Mouse (Mus musculus): Measurements from ENCODE around the gene 4930442H23Rik. TPM values are rescaled to one million over a fixed set of nuclear protein-coding genes. Genes with fewer than 3 reads are reported as not detected.
"Not testable (repeated sequence)": the region's sequence is repeated elsewhere in the genome, so short reads cannot be mapped to it uniquely, and the experiment has no call there.

The 4930442H23Rik gene
- polyA plus RNA-seq, 1 experiment from 2014 or later: not detected

GRCm38 (mm10) chr10:81175936-81176465 lies 7.6 kb downstream of the 4930442H23Rik start:
- H3K9ac ChIP-seq (ENCODE audit: low read length): peak overlapping the region; percentile 55; the same call in 1 of the 2 replicates
- H3K27me3 ChIP-seq (ENCODE audit: control insufficient read depth, insufficient read depth, low read length): no peaks in the 10 kb centered on the region
- peak; percentile 12 for ATAC-seq (ENCODE audit: insufficient read depth, low FRiP score)
- no peaks in the 10 kb centered on the region for H3K9me3 ChIP-seq (replicated peaks; ENCODE audit: control insufficient read depth, low read length)
- H3K4me1 ChIP-seq (ENCODE audit: control insufficient read depth, insufficient read depth, low read length): peaks cover 49% of the 10 kb centered on the region
- H3K4me2 ChIP-seq (ENCODE audit: low read depth, low read length): peak overlapping the region; percentile 52
- peak overlapping the region; percentile 99 for H3K4me3 ChIP-seq (replicated peaks; ENCODE audit: low read length)
- peaks cover 29% of the 10 kb centered on the region for H3K36me3 ChIP-seq (ENCODE audit: control insufficient read depth, insufficient read depth, low read length)
- H3K27ac ChIP-seq (ENCODE audit: low read length): peak overlapping the region; percentile 73
- 1% methylated on average over 13 of the region's 13 CpGs for whole genome bisulfite sequencing

DNA sequence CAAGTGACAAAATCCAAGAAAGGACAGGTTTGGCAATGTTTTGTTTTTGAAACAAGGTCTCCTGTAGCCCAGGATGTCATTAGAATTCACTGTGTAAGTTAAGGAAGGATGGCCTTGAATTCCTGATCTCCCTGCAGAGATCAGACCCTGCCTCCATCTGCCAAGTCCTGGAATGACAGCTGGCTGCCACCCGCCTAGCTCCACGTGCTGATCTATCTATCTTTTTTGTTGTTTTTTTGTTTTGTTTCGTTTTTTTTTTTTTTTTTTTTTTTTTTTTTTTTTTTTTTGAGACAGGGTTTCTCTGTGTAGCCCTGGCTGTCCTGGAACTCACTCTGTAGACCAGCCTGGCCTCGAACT lies 8.3 kb downstream of the 4930442H23Rik start:
- H3K9ac ChIP-seq (ENCODE audit: low read length): peak overlapping the region; percentile 66; the same call in 1 of the 2 replicates
- peak overlapping the region; percentile 52 for H3K4me2 ChIP-seq (ENCODE audit: low read depth, low read length)
- H3K27me3 ChIP-seq (ENCODE audit: control insufficient read depth, insufficient read depth, low read length); ATAC-seq (ENCODE audit: insufficient read depth, low FRiP score); H3K9me3 ChIP-seq (replicated peaks; ENCODE audit: control insufficient read depth, low read length): not testable (repeated sequence)
- H3K27ac ChIP-seq (ENCODE audit: low read length): peak overlapping the region; percentile 61
- H3K4me3 ChIP-seq (replicated peaks; ENCODE audit: low read length): peak overlapping the region; percentile 36; the same call in 1 of the 2 replicates
- peaks cover 48% of the 10 kb centered on the region for H3K4me1 ChIP-seq (ENCODE audit: control insufficient read depth, insufficient read depth, low read length)
- 7% methylated on average over 4 of the region's 4 CpGs for WGBS
- H3K36me3 ChIP-seq (ENCODE audit: control insufficient read depth, insufficient read depth, low read length): peaks cover 23% of the 10 kb centered on the region

- WGBS: 4% methylated on average over 29 of the region's 29 CpGs
- ATAC-seq (ENCODE audit: insufficient read depth, low FRiP score): peak; percentile 43; the same call in 1 of the 2 replicates
- Histone ChIP-seq H3K4me1 (ENCODE audit: control insufficient read depth, insufficient read depth, low read length) (peaks cover 46% of the 10 kb centered on the region), H3K9me3 (replicated peaks; ENCODE audit: control insufficient read depth, low read length) (no peaks in the 10 kb centered on the region), H3K27me3 (ENCODE audit: control insufficient read depth, insufficient read depth, low read length) (no peaks in the 10 kb centered on the region), H3K27ac (ENCODE audit: low read length) (peak overlapping the region; percentile 61), H3K9ac (ENCODE audit: low read length) (peak overlapping the region; percentile 66), H3K4me3 (replicated peaks; ENCODE audit: low read length) (peak overlapping the region; percentile 36), H3K36me3 (ENCODE audit: control insufficient read depth, insufficient read depth, low read length) (peaks cover 17% of the 10 kb centered on the region), H3K4me2 (ENCODE audit: low read depth, low read length) (peak overlapping the region; percentile 52)
Measured at GRCm38 (mm10) chr10:81174617-81175344, 8.9 kb downstream of the 4930442H23Rik start.

DNA sequence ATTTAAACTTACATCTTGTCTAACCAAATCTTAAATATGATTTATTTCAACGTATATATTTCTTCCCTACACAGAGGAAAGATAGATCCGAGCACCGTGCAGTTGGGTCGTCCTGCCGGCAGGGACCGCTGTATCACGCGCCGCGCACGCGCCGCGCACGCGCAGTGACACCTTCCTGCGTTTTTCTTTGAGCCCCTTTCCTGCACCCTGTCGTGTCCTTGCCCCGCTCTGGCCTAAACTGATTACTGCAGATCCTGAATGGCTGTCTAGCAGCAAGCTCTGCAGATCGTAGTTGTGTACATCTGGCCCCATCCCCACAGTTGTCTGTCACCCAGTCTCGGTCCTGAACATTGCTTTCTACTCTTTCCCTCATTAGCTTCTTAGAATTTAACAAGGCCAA lies 10.5 kb downstream of the 4930442H23Rik start:
- H3K27me3 ChIP-seq (ENCODE audit: control insufficient read depth, insufficient read depth, low read length): no peaks in the 10 kb centered on the region
- no peaks in the 10 kb centered on the region for H3K9me3 ChIP-seq (replicated peaks; ENCODE audit: control insufficient read depth, low read length)
- peaks cover under 1% of the 10 kb centered on the region; the same call in 1 of the 2 replicates for H3K36me3 ChIP-seq (ENCODE audit: control insufficient read depth, insufficient read depth, low read length)
- peaks cover 42% of the 10 kb centered on the region for H3K4me1 ChIP-seq (ENCODE audit: control insufficient read depth, insufficient read depth, low read length)
- peak overlapping the region; percentile 75 for H3K9ac ChIP-seq (ENCODE audit: low read length)
- ATAC-seq (ENCODE audit: insufficient read depth, low FRiP score): peak; percentile 32; the same call in 1 of the 2 replicates
- peak overlapping the region; percentile 18; the same call in 1 of the 2 replicates for H3K4me3 ChIP-seq (replicated peaks; ENCODE audit: low read length)
- H3K27ac ChIP-seq (ENCODE audit: low read length): peak overlapping the region; percentile 85
- peak overlapping the region; percentile 42 for H3K4me2 ChIP-seq (ENCODE audit: low read depth, low read length)
- WGBS: 6% methylated on average over 21 of the region's 21 CpGs

- not testable (repeated sequence) for H3K27me3 ChIP-seq (ENCODE audit: control insufficient read depth, insufficient read depth, low read length); H3K9me3 ChIP-seq (replicated peaks; ENCODE audit: control insufficient read depth, low read length); H3K36me3 ChIP-seq (ENCODE audit: control insufficient read depth, insufficient read depth, low read length); H3K9ac ChIP-seq (ENCODE audit: low read length); ATAC-seq (ENCODE audit: insufficient read depth, low FRiP score); H3K4me2 ChIP-seq (ENCODE audit: low read depth, low read length)
- Histone ChIP-seq H3K27ac (ENCODE audit: low read length) (peak overlapping the region; percentile 79; the same call in 1 of the 2 replicates), H3K4me1 (ENCODE audit: control insufficient read depth, insufficient read depth, low read length) (peaks cover 29% of the 10 kb centered on the region), H3K4me3 (replicated peaks; ENCODE audit: low read length) (0 out of 2 replicates have a peak overlapping the region, but pooled peaks have one; percentile 10)
- WGBS: 38% methylated on average over 7 of the region's 14 CpGs
Measured at GRCm38 (mm10) chr10:81169411-81169900, 14.2 kb downstream of the 4930442H23Rik start.

DNA sequence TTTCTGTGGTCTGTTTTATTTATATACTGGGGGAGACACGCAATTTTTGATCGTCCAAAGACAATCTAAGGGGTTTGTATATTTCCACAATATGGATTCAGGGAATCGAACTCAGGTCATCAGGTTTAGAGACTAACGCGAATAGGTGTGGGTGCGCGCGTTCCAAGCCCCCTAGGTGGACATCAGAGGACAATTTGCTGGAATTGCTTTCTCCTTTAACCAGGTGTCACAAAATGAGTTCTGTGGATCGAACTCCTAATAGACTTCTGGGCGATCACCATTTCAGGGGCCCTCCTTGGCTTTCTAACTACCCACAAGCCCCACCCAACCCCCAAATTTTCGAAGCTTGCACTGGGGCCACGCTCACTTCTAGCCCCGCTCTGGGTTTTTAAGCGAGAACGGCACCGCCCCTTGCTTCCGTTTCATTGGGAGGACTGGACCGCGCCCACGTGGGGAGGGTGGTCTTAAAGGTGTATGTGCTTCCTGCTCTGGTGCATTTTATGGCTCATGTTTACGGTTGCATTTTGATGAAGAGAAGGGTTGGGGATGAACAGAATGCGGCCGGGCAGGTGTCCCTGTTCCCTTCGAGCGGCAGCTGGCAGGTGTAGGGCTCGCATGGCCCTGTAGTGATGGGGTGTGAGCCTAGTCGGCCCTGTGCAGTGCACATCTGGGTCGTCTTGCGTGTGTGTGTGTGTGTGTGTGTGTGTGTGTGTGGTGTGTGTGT lies 15.0 kb downstream of the 4930442H23Rik start:
- H3K9ac ChIP-seq (ENCODE audit: low read length): peak overlapping the region; percentile 78
- ATAC-seq (ENCODE audit: insufficient read depth, low FRiP score): peak; percentile 54; the same call in 1 of the 2 replicates
- H3K27ac ChIP-seq (ENCODE audit: low read length): peak overlapping the region; percentile 65
- H3K4me1 ChIP-seq (ENCODE audit: control insufficient read depth, insufficient read depth, low read length): peaks cover 23% of the 10 kb centered on the region
- WGBS: 2% methylated on average over 29 of the region's 29 CpGs
- 0 out of 2 replicates have a peak, but pooled peaks cover 3% of the 10 kb centered on the region for H3K36me3 ChIP-seq (ENCODE audit: control insufficient read depth, insufficient read depth, low read length)
- H3K4me3 ChIP-seq (replicated peaks; ENCODE audit: low read length): peak overlapping the region; percentile 86
- no peaks in the 10 kb centered on the region for H3K9me3 ChIP-seq (replicated peaks; ENCODE audit: control insufficient read depth, low read length)
- H3K4me2 ChIP-seq (ENCODE audit: low read depth, low read length): peak overlapping the region; percentile 88
- H3K27me3 ChIP-seq (ENCODE audit: control insufficient read depth, insufficient read depth, low read length): no peaks in the 10 kb centered on the region

GRCm38 (mm10) chr10:81168087-81168431 lies 15.6 kb downstream of the 4930442H23Rik start:
- 7% methylated on average over 5 of the region's 5 CpGs for WGBS
- no peaks in the 10 kb centered on the region for H3K27me3 ChIP-seq (ENCODE audit: control insufficient read depth, insufficient read depth, low read length)
- H3K4me3 ChIP-seq (replicated peaks; ENCODE audit: low read length): peak overlapping the region; percentile 86
- H3K36me3 ChIP-seq (ENCODE audit: control insufficient read depth, insufficient read depth, low read length): peaks cover 7% of the 10 kb centered on the region; the same call in 1 of the 2 replicates
- peak overlapping the region; percentile 65 for H3K27ac ChIP-seq (ENCODE audit: low read length)
- H3K9me3 ChIP-seq (replicated peaks; ENCODE audit: control insufficient read depth, low read length): no peaks in the 10 kb centered on the region
- H3K4me2 ChIP-seq (ENCODE audit: low read depth, low read length): peak overlapping the region; percentile 88
- peak; percentile 51 for ATAC-seq (ENCODE audit: insufficient read depth, low FRiP score)
- peaks cover 17% of the 10 kb centered on the region for H3K4me1 ChIP-seq (ENCODE audit: control insufficient read depth, insufficient read depth, low read length)
- H3K9ac ChIP-seq (ENCODE audit: low read length): peak overlapping the region; percentile 78

DNA sequence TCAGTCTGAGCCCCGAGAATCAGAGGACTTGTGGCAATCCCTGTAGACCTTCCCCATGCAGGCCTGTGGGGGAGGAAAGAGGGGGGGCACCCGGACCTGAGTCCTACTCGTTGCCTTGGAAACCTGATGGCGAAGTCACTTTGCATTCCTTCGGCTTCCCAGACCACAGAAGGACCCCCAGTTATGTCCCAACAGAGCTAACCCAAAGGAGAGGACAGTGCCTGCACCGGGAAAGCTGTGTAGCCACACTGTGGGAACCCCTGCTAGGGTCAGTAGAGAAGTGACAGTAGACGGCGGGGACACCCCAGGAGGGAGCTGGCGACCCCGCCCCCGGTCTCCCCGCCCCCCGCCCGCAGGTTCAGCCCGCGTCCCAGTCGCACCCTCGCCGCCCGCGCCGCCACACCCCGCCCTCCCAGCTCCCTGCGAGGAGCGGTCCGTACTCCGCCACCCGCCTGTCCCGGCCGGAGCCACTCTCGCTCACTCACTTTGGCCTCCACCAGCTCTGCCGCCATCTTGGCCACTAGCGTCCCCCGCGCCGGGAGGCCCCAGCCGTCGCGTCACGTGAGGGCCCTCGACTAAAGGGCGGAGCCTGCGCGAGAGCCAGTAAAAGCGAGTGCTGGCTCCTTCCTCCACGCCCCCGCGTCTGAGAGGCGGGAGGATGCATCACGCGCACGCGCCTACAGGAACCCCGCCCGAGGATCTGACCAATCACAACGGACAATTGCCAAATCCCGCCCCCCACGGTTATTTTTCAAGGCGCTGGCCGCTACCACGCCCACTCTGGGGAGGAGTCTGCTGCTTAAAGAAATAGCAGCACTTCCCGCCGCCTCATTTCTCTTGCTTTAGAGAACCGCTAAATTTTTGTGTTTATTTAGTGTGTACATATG lies 16.2 kb downstream of the 4930442H23Rik start, which contains the start of gene Pias4:
Gene Pias4 (minus strand): TSS at position 724 of the 887 bp plus-strand sequence.
- peak; percentile 94 for ATAC-seq (ENCODE audit: insufficient read depth, low FRiP score)
- no peaks in the 10 kb centered on the region for H3K9me3 ChIP-seq (replicated peaks; ENCODE audit: control insufficient read depth, low read length)
- H3K27me3 ChIP-seq (ENCODE audit: control insufficient read depth, insufficient read depth, low read length): no peaks in the 10 kb centered on the region
- H3K9ac ChIP-seq (ENCODE audit: low read length): peak within 1 kb of the TSS; percentile 90
- H3K36me3 ChIP-seq (ENCODE audit: control insufficient read depth, insufficient read depth, low read length): peaks cover 7% of the 10 kb centered on the region; the same call in 1 of the 2 replicates
- peaks cover 17% of the 10 kb centered on the region for H3K4me1 ChIP-seq (ENCODE audit: control insufficient read depth, insufficient read depth, low read length)
- H3K4me3 ChIP-seq (replicated peaks; ENCODE audit: low read length): peak within 1 kb of the TSS; percentile 86
- under 1% methylated on average over 54 of the region's 64 CpGs for WGBS
- H3K27ac ChIP-seq (ENCODE audit: low read length): peak within 1 kb of the TSS; percentile 66
- H3K4me2 ChIP-seq (ENCODE audit: low read depth, low read length): peak within 1 kb of the TSS; percentile 88
